Mouse (Mus musculus): ENCODE results near the gene Mus81.

DNA sequence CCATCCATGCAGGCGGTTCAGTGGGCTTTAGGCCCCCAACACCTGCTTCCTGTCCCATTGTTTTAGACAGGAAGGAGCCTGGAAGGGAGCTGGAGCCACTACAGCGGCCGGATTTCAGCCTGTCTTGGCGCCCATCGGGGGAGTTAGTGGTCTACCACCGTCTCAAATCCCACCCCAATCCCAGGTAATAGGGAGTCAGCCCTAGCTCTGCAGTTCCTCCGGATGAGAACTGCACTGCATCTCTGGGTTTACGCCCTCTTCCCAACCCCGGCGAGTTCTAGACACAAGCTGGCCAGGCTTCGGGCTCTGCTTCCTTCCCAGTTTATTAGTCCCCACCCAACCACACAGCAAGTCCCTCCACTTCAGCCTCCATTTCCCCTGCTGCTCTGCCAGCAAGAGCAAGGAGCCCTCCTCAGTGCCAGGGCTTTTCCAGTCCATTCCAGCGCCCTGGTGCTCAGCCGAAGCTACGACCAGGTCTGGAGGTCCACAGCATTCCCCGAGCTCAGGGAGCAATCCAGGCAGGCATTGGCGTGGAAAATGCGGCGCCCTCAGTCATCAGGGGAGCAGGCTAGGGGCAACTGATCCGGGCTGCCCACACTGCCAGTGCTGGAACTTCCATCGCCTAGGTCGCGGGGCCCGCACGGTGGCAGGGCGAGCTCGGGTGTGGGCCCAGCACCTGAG is 31.8 kb downstream of the Mus81 start:
- TF ChIP-seq CTCF (IDR thresholded peaks at IDR 0.05; ENCODE audit: low read depth, low read length) (no peak), GATA1 (IDR thresholded peaks at IDR 0.05; ENCODE audit: borderline replicate concordance, low read length) (no peak), POLR2AphosphoS5 (IDR thresholded peaks at IDR 0.05; ENCODE audit: insufficient replicate concordance, low read depth, low read length) (no peak)

Data from G1E (cell line).